Mouse (Mus musculus) CH12.LX (cell line): ENCODE measurements at regions not wholly inside any gene's neighbourhood (a gene's known extent, or its start where the extent isn't known, plus 50 kb on each side); places are given as distances from the start of the nearest gene placed in this dataset.

Experiments used
- DNase-seq: peaks from one replicate; pipeline ENCODE4 v3.0.0-alpha.2; 2013; ENCODE audit errors: extremely low read depth
- H3K27ac ChIP-seq: 2 replicates; pipeline ENCODE4 v1.5.1; 2012; ENCODE audit warnings: low read depth, mild to moderate bottlenecking, control low read depth, moderate library complexity; ENCODE audit not compliant: insufficient read depth
- H3K27me3 ChIP-seq: replicated peaks from 2 replicates; pipeline ENCODE3; 2012; ENCODE audit warnings: inconsistent platforms
- H3K36me3 ChIP-seq, 2 experiments: replicated peaks in 1 of 2; 2 replicates each; pipeline versions ENCODE3 to v1.6.1; 2012; ENCODE audit warnings: inconsistent platforms in 1 of 2, low read length in 1 of 2, mild to moderate bottlenecking in 1 of 2, mixed read lengths in 1 of 2, moderate library complexity in 1 of 2; ENCODE audit not compliant: control insufficient read depth in 1 of 2, insufficient read depth in 1 of 2
- H3K4me1 ChIP-seq, 2 experiments: 2 replicates each; pipeline ENCODE4 v1.6.1; 2012; ENCODE audit warnings: inconsistent platforms in 1 of 2, moderate library complexity in 1 of 2; ENCODE audit not compliant: insufficient read depth in 2 of 2, control insufficient read depth in 1 of 2
- H3K4me2 ChIP-seq: 2 replicates; pipeline ENCODE4 v1.6.1; 2012; ENCODE audit warnings: low read depth, mild to moderate bottlenecking, control low read depth; ENCODE audit not compliant: poor library complexity, insufficient read depth, severe bottlenecking
- H3K4me3 ChIP-seq, 3 experiments: fragments of 150-350 bp in 1 of 3; sonication (generic) in 1 of 3; replicated peaks in 1 of 3; 2 replicates each; pipeline versions ENCODE3 to v1.5.1; 2011 to 2012; ENCODE audit warnings: low read depth in 2 of 3, low read length in 2 of 3, mild to moderate bottlenecking in 2 of 3, moderate library complexity in 2 of 3, control low read depth in 1 of 3, improper control_type of control experiment in 1 of 3, inconsistent platforms in 1 of 3, mixed read lengths in 1 of 3; ENCODE audit not compliant: poor library complexity in 1 of 3
- H3K79me2 ChIP-seq: replicated peaks from 2 replicates; pipeline ENCODE4 v1.6.1; 2012; ENCODE audit warnings: mild to moderate bottlenecking, moderate library complexity; ENCODE audit not compliant: control insufficient read depth, poor library complexity, insufficient read depth, severe bottlenecking; ENCODE audit errors: extremely low read depth
- H3K9ac ChIP-seq: 2 replicates; pipeline ENCODE4 v1.6.1; 2012; ENCODE audit warnings: low read depth, mild to moderate bottlenecking, control low read depth, moderate library complexity; ENCODE audit not compliant: insufficient read depth
- H3K9me3 ChIP-seq: replicated peaks from 2 replicates; pipeline ENCODE3; 2012; ENCODE audit warnings: low read length, inconsistent platforms, mixed read lengths
- CHD1 ChIP-seq: IDR thresholded peaks from 2 replicates; pipeline ENCODE4 v1.6.1; 2012; ENCODE audit warnings: low read depth, low read length, improper control_type of control experiment, inconsistent platforms
- EP300 ChIP-seq: IDR thresholded peaks from 2 replicates; pipeline ENCODE4 v1.6.1; 2011; ENCODE audit warnings: low read length, improper control_type of control experiment
- ETS1 ChIP-seq: conservative IDR thresholded peaks from 2 replicates; pipeline ENCODE4 v1.6.1; 2012; ENCODE audit warnings: low read depth, mild to moderate bottlenecking, inconsistent platforms, low read length, improper control_type of control experiment, moderate library complexity
- HCFC1 ChIP-seq: IDR thresholded peaks from 2 replicates; pipeline ENCODE4 v1.6.1; 2012; ENCODE audit warnings: low read depth, mild to moderate bottlenecking, inconsistent platforms, low read length, improper control_type of control experiment
- IRF4 ChIP-seq: IDR thresholded peaks from 2 replicates; pipeline ENCODE4 v1.6.1; 2014; ENCODE audit warnings: low read depth, mild to moderate bottlenecking, inconsistent platforms, low read length, improper control_type of control experiment
- JUN ChIP-seq: IDR thresholded peaks from 2 replicates; pipeline ENCODE4 v1.6.1; 2011; ENCODE audit warnings: low read depth, mild to moderate bottlenecking, low read length, improper control_type of control experiment, moderate library complexity; ENCODE audit not compliant: insufficient read depth
- KAT2A ChIP-seq: IDR thresholded peaks from 2 replicates; pipeline ENCODE4 v1.6.1; 2012; ENCODE audit warnings: low read length, improper control_type of control experiment, inconsistent platforms; ENCODE audit not compliant: insufficient replicate concordance
- MAFK ChIP-seq: IDR thresholded peaks from 2 replicates; pipeline ENCODE4 v1.6.1; 2011; ENCODE audit warnings: low read length, improper control_type of control experiment; ENCODE audit not compliant: insufficient replicate concordance
- MAX ChIP-seq: IDR thresholded peaks from 2 replicates; pipeline ENCODE4 v1.6.1; 2011; ENCODE audit warnings: low read length, improper control_type of control experiment
- MAZ ChIP-seq: IDR thresholded peaks from 2 replicates; pipeline ENCODE4 v1.6.1; 2012; ENCODE audit warnings: low read depth, mild to moderate bottlenecking, inconsistent platforms, low read length, improper control_type of control experiment, moderate library complexity
- MXI1 ChIP-seq: IDR thresholded peaks from 2 replicates; pipeline ENCODE4 v1.6.1; 2011; ENCODE audit warnings: mild to moderate bottlenecking, low read depth, low read length, improper control_type of control experiment
- MYC ChIP-seq: IDR thresholded peaks from 2 replicates; pipeline ENCODE4 v1.6.1; 2011; ENCODE audit warnings: low read depth, mild to moderate bottlenecking, improper control_type of control experiment, low read length
- NRF1 ChIP-seq: IDR thresholded peaks from 2 replicates; pipeline ENCODE4 v1.6.1; 2014; ENCODE audit warnings: low read depth, mild to moderate bottlenecking, inconsistent platforms, low read length, improper control_type of control experiment, moderate library complexity
- PAX5 ChIP-seq: IDR thresholded peaks from 2 replicates; pipeline ENCODE4 v1.6.1; 2012; ENCODE audit warnings: low read length, inconsistent platforms, mixed read lengths
- POLR2A ChIP-seq: IDR thresholded peaks from 2 replicates; pipeline ENCODE4 v1.6.1; 2011; ENCODE audit warnings: low read depth, mild to moderate bottlenecking, improper control_type of control experiment, low read length
- RCOR1 ChIP-seq: conservative IDR thresholded peaks from 2 replicates; pipeline ENCODE4 v1.6.1; 2012; ENCODE audit warnings: low read depth, mild to moderate bottlenecking, inconsistent platforms, low read length, improper control_type of control experiment
- SIN3A ChIP-seq: IDR thresholded peaks from 2 replicates; pipeline ENCODE4 v1.6.1; 2012; ENCODE audit warnings: low read length, improper control_type of control experiment, inconsistent platforms
- TBP ChIP-seq: conservative IDR thresholded peaks from 2 replicates; pipeline ENCODE4 v1.6.1; 2011; ENCODE audit warnings: low read depth, low read length, improper control_type of control experiment
- UBTF ChIP-seq: IDR thresholded peaks from 2 replicates; pipeline ENCODE4 v1.6.1; 2012; ENCODE audit warnings: low read depth, mild to moderate bottlenecking, inconsistent platforms, low read length, improper control_type of control experiment, moderate library complexity
- USF1 ChIP-seq: IDR thresholded peaks from 2 replicates; pipeline ENCODE4 v1.6.1; 2014; ENCODE audit warnings: low read depth, mild to moderate bottlenecking, inconsistent platforms, low read length, improper control_type of control experiment
- ZC3H11A ChIP-seq: IDR thresholded peaks from 2 replicates; pipeline ENCODE4 v1.6.1; 2012; ENCODE audit warnings: low read depth, mild to moderate bottlenecking, inconsistent platforms, low read length, improper control_type of control experiment
- ZKSCAN1 ChIP-seq: IDR thresholded peaks from 2 replicates; pipeline ENCODE4 v1.6.1; 2012; ENCODE audit warnings: low read depth, inconsistent platforms, low read length, improper control_type of control experiment, borderline replicate concordance
- ZNF384 ChIP-seq: IDR thresholded peaks from 2 replicates; pipeline ENCODE4 v1.6.1; 2012; ENCODE audit warnings: low read depth, low read length, improper control_type of control experiment, inconsistent platforms
- dilution Hi-C: fragments of 300-500 bp; cut with MboI; formaldehyde crosslinking; loops from 2 replicates; pipeline ENCODE4 v1.14.3; 2020; ENCODE audit warnings: low sequenced_read_pairs; ENCODE audit not compliant: extremely low pct_unique_long_range_greater_than_20kb, extremely low pct_ligation_motif_present
- in situ Hi-C: fragments of 300-500 bp; cut with MboI; formaldehyde crosslinking; loops from 3 replicates; pipeline ENCODE4 v1.14.3; 2019; ENCODE audit warnings: low sequenced_read_pairs, low pct_ligation_motif_present, low pct_unique_long_range_greater_than_20kb, mixed read lengths

- no peaks in the 10 kb centered on the region for H3K4me1 ChIP-seq
- DNase-seq: no peak
- TF ChIP-seq IRF4 (no peak), ZC3H11A (no peak), JUN (no peak), MAZ (no peak), ETS1 (no peak), KAT2A (no peak), MAX (no peak), MYC (no peak), USF1 (no peak), MXI1 (no peak), HCFC1 (no peak)
- H3K27ac ChIP-seq: no peak overlapping the region
- no peak overlapping the region for H3K4me3 ChIP-seq
- in situ Hi-C loops: no loop called here
- no peak overlapping the region for H3K9ac ChIP-seq
- dilution Hi-C loops: no loop called here
- H3K4me2 ChIP-seq: no peak overlapping the region
- no peaks in the 10 kb centered on the region for H3K27me3 ChIP-seq
- no peaks in the 10 kb centered on the region for H3K79me2 ChIP-seq
- H3K36me3 ChIP-seq: no peaks in the 10 kb centered on the region
- no peaks in the 10 kb centered on the region for H3K9me3 ChIP-seq
These were observed 67.6 kb upstream of the Klhl29 start for GRCm38 (mm10) chr12:5443091-5443531.

- no peak for DNase-seq
- no peaks in the 10 kb centered on the region for H3K27me3 ChIP-seq
- in situ Hi-C loops (no loop called here), dilution Hi-C loops (no loop called here)
- H3K4me2 ChIP-seq: no peak overlapping the region
- no peaks in the 10 kb centered on the region for H3K79me2 ChIP-seq
- H3K9ac ChIP-seq: no peak overlapping the region
- H3K27ac ChIP-seq: no peak overlapping the region
- no peak for TF ChIP-seq USF1
- TF ChIP-seq ZNF384: no peak
- no peak overlapping the region for H3K4me3 ChIP-seq
- no peaks in the 10 kb centered on the region for H3K36me3 ChIP-seq
- no peaks in the 10 kb centered on the region for H3K4me1 ChIP-seq
- no peaks in the 10 kb centered on the region for H3K9me3 ChIP-seq
These were observed 67.2 kb upstream of the Klhl29 start for GRCm38 (mm10) chr12:5442679-5443078.

GRCm38 (mm10) chr12:5440482-5440881 lies 65.0 kb upstream of the Klhl29 start:
- Histone ChIP-seq H3K36me3 (no peaks in the 10 kb centered on the region), H3K9me3 (no peaks in the 10 kb centered on the region), H3K27me3 (no peaks in the 10 kb centered on the region), H3K79me2 (no peaks in the 10 kb centered on the region)
- in situ Hi-C loops: no loop called here
- TF ChIP-seq USF1 (no peak), SIN3A (no peak), JUN (no peak), KAT2A (no peak), NRF1 (no peak), CHD1 (no peak), EP300 (no peak), PAX5 (no peak), POLR2A (no peak), MAFK (no peak), ZKSCAN1 (no peak), MAX (no peak), MXI1 (no peak), TBP (no peak), UBTF (no peak), RCOR1 (no peak)
- TF ChIP-seq, all 38 proteins: peak for 0
- DNase-seq: no peak
- no peak overlapping the region for H3K4me2 ChIP-seq
- no peak overlapping the region for H3K27ac ChIP-seq
- H3K4me1 ChIP-seq: no peaks in the 10 kb centered on the region
- no peak overlapping the region for H3K9ac ChIP-seq
- H3K4me3 ChIP-seq: no peak overlapping the region
- dilution Hi-C loops: no loop called here
